Mouse (Mus musculus) layer of hippocampus, postnatal 10 days (tissue): Measurements from ENCODE around the gene Spdl1. TPM values are rescaled to one million over a fixed set of nuclear protein-coding genes. Genes with fewer than 3 reads are reported as not detected.

Source experiments
- DNase-seq, 2 experiments: peaks; one replicate each; pipeline ENCODE4 v3.0.0; 2021; ENCODE audit warnings: low spot score in 2 of 2
- long read RNA-seq: library from polyadenylated mRNA; stranded (forward); transcript quantifications from one replicate; pipeline ENCODE4 v2.0.0, GENCODE M21; 2023
- total RNA-seq, 2 experiments: library from RNA; stranded (reverse); gene quantifications; 2 replicates each; pipeline ENCODE4 v1.2.3; 2021

The Spdl1 gene
- total RNA-seq, result 1 to 10 TPM; 1.0 TPM
- long read RNA-seq, partial matches to known transcripts, result 2 of 2 reads
- long read RNA-seq, other reads (novel, unspliced or antisense), result 0 of 2 reads

GRCm38 (mm10) chr11:34833318-34834086 lies at the start of gene Spdl1:
Gene Spdl1, minus strand, starts transcription at chr11:34833641.
- DNase-seq, result peak; percentile 96

- peak; percentile 28 to 49 for DNase-seq
These were observed 48.1 kb upstream of the Spdl1 start for GRCm38 (mm10) chr11:34881528-34881927.

- no peak for DNase-seq
These were observed 46.2 kb upstream of the Spdl1 start for GRCm38 (mm10) chr11:34879678-34880077.

GRCm38 (mm10) chr11:34873861-34874260 lies 40.4 kb upstream of the Spdl1 start:
- no peak for DNase-seq

GRCm38 (mm10) chr11:34872432-34872831 lies 39.0 kb upstream of the Spdl1 start:
- no peak for DNase-seq

GRCm38 (mm10) chr11:34871991-34872390 lies 38.5 kb upstream of the Spdl1 start:
- DNase-seq, result no peak

GRCm38 (mm10) chr11:34871456-34871855 lies 38.0 kb upstream of the Spdl1 start:
- no peak for DNase-seq

- DNase-seq, result no peak
These were observed 35.2 kb upstream of the Spdl1 start for GRCm38 (mm10) chr11:34868626-34869025.

- no peak for DNase-seq
These were observed 32.4 kb upstream of the Spdl1 start for GRCm38 (mm10) chr11:34865741-34866270.

- DNase-seq, result no peak
These were observed 31.7 kb upstream of the Spdl1 start for GRCm38 (mm10) chr11:34865181-34865580.

- DNase-seq, result no peak
These were observed 23.2 kb upstream of the Spdl1 start for GRCm38 (mm10) chr11:34856652-34857051.

GRCm38 (mm10) chr11:34846268-34846652 lies 12.8 kb upstream of the Spdl1 start:
- no peak for DNase-seq

- DNase-seq, result no peak
These were observed 12.3 kb upstream of the Spdl1 start for GRCm38 (mm10) chr11:34845567-34846267.

- peak in 1 of 2 experiments; percentile 18 for DNase-seq
These were observed 10.1 kb upstream of the Spdl1 start for GRCm38 (mm10) chr11:34843517-34843916.

GRCm38 (mm10) chr11:34840283-34840682 lies 6.8 kb upstream of the Spdl1 start:
- DNase-seq, result no peak

- no peak for DNase-seq
These were observed 5.6 kb upstream of the Spdl1 start for GRCm38 (mm10) chr11:34839051-34839450.

GRCm38 (mm10) chr11:34836272-34836671 lies 2.8 kb upstream of the Spdl1 start:
- DNase-seq, result no peak

- DNase-seq, result no peak
These were observed 763 bp downstream of the Spdl1 start for GRCm38 (mm10) chr11:34832678-34833077.

- DNase-seq, result no peak
These were observed 5.6 kb downstream of the Spdl1 start for GRCm38 (mm10) chr11:34827803-34828202.

- no peak for DNase-seq
These were observed 6.5 kb downstream of the Spdl1 start for GRCm38 (mm10) chr11:34826940-34827339.

- no peak for DNase-seq
These were observed 8.7 kb downstream of the Spdl1 start for GRCm38 (mm10) chr11:34824791-34825190.

- DNase-seq, result no peak
These were observed 18.7 kb downstream of the Spdl1 start for GRCm38 (mm10) chr11:34814767-34815166.
